Mouse (Mus musculus) cerebellum, adult 11-12 months (tissue): ENCODE measurements around the gene Cfh.
"Not testable (repeated sequence)": the region's sequence is repeated elsewhere in the genome, so short reads cannot be mapped to it uniquely, and the experiment has no call there.

Source experiments
- DNase-seq: peaks from one replicate; pipeline ENCODE4 v3.0.0; 2022

Cfh gene

DNA sequence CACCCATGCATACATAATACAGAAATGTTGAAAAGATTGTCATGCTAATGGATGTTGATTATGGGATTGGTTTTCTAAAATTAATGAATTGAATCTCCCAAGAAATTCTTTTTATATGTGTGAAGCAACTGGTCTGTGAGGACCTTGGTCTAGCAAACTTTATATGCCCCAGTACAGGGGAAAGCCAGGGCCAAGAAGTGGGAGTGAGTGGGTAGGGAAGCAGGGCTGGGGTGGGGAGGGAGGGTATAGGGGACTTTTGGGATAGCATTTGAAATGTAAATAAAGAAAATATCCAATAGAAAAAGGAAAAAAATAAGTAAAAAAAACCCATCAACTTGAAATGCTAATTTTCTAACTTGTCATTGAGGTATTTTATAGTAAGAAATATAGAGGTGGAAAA is at the start of gene Cfh:
TSS of gene Cfh (minus strand) at position 101 of the 400 bp plus-strand sequence.
- DNase-seq, result not testable (repeated sequence)

DNA sequence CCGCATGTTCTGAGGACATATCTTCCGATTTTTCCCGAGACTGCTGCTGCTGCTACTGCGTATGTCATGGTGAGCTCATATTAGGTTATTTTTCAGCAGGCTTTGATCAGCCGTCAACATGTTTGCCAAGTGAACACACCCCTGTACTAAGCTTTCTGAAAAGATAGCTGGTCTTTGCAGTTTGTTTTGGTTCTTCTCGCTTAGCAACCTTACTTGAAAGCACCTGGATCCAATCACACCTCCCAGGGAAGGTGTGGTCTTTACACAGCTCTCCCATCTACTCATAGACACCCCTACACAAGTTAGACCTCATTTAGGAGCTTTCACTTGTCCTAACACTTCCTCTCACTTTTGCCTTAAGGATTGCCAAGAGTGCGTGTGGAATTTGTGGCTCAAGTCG is 43.1 kb upstream of the Cfh start:
- DNase-seq, result no peak

DNA sequence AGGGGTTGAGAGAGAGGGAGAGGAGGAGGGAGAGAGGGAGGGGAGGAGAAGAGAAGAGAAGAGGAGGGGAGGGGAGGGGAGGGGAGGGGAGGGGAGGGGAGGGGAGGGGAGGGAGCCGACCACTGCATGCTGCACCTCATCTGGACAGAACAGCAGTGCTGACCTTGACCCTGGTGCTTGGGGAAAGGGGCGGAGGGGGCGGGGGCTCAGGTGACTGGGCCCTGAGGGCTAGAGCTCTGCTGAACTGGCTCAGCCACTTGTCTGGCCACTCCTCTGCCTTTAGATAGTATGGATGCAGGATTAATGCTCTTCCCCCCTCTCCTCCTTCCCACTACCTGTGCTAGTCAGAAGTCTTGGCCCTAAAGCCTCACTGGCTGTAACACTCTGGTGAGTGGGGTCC is 41.7 kb upstream of the Cfh start:
- DNase-seq, result no peak

DNA sequence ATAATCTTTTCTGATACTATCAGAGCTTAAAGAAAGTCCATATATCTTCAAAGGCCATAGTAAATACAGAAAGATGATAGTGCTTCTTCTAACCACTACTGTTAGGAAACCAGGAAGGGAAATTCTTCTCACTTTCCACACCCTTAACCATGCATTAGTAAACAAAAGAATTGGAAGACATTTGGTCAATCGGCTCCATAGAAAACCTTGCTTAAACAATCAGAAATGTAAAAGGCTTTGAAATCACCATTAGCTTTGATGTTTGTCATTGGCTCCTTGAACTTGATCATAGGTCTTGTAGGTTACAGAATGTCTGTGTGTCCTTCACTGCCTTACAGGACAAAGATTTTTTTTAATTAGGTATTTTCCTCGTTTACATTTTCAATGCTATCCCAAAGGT is 21.8 kb upstream of the Cfh start:
- no peak for DNase-seq

DNA sequence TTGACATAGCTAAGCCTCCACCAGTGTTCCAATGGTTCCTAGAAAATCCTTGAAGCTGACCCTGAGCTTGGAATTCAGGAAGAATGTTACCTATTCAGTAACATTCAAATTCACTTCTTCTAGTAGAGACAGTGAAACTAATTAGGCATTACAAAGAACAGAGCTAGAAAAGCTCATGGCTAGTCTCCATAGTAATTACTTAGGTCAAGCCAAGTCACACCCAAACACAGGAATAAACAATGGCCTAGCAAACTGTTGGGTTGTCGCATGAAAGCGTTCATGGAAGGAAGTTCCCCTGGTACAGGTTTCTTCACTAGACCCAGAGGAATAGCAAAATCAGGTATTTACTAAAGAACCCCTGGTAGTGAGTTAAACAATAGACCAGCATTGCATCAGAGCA is 4.9 kb upstream of the Cfh start:
- DNase-seq, result not testable (repeated sequence)

DNA sequence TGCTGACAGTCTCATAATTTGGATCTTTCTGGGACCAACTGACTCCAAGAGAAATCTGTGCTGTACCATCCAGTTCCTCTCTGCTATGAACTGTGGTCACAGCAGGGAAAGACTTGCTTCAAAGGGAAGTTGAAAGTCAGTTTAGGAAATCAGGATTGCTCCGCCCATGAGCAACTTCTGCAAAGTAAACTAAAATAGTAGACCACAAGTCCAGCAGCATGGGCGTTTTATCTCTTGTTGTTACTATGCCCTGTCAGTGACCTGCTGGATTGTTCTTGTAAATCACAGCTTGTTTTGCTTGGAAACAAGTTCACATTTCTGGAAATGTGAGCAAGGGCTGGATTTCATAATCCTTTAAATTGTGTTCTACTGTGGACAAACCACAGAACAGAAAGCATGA is 356 bp downstream of the Cfh start:
- no peak for DNase-seq

DNA sequence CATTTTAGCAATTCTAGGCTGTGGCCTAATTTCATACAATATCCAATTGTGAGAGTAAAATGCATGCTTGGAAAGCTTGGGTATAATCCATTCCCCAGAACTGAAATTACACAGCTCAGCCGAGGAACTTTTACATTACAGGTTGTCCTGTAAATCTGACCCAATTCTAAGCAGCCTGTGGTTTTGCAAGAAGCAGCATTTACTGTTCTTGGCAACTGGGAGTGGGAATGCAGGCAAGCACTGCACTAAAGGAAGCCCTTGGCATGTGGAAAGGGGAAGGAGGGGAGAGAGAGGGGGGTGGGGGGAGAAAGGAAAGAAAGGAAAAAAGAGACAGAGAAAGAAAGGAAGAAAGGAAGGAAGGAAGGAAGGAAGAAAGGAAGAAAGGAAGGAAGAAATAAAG is 3.4 kb downstream of the Cfh start:
- no peak for DNase-seq

- no peak for DNase-seq
Observed at GRCm38 (mm10) chr1:140175442-140175841, 8.1 kb downstream of the Cfh start.

GRCm38 (mm10) chr1:140171581-140172154 is 11.9 kb downstream of the Cfh start:
- DNase-seq, result no peak

DNA sequence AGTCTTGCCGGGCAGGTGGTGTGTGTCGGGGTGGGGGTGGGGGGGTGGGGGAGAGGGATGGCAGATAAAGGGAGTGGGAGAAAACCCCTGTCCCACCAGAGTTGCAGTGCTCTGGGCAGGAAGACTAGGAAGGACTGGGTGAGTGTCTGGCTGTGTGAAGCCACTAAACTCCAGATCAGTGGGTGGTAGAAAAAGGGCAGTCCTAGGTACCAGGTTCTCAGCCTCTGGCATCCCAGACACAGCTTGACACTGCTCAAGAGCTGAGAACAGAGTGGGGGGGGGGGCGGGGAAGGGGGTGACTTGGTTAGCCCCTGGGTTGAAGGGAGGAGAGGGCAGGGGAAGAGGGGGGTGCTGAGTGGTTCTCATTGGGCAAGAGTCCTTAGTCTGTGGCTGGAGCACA is 24.6 kb downstream of the Cfh start:
- no peak for DNase-seq

DNA sequence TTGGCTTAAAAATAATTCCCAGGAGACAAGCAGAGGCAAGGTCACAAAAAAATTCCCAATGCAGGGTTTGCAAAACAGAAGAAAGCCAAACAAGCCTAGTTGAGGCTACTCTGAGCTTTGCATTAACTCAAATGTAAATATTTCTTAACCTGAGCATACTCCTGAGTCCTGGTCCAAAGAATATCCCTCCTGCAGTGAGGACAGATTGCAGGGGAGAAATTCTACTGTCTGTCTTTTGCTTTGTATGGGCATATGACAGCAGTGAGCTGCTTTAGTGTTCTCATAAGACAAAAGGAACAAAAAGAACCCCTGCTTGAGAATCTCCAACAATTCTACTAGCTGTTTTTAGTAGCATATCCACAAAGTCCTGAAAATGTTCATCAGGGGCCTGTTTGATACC is 114.1 kb downstream of the Cfh start:
- DNase-seq, result peak; percentile 28
